Mouse (Mus musculus) mouse trophoblast stem cell (cell line): ENCODE measurements around the gene Cacnb4.

ENCODE experiments used
- in situ Hi-C, 2 experiments: fragments of 300-500 bp; cut with MseI, MboI; formaldehyde crosslinking; loops; 2 replicates in 1 of 2; 3 replicates in 1 of 2; pipeline ENCODE4 v1.15.1; 2025

The Cacnb4 gene

DNA sequence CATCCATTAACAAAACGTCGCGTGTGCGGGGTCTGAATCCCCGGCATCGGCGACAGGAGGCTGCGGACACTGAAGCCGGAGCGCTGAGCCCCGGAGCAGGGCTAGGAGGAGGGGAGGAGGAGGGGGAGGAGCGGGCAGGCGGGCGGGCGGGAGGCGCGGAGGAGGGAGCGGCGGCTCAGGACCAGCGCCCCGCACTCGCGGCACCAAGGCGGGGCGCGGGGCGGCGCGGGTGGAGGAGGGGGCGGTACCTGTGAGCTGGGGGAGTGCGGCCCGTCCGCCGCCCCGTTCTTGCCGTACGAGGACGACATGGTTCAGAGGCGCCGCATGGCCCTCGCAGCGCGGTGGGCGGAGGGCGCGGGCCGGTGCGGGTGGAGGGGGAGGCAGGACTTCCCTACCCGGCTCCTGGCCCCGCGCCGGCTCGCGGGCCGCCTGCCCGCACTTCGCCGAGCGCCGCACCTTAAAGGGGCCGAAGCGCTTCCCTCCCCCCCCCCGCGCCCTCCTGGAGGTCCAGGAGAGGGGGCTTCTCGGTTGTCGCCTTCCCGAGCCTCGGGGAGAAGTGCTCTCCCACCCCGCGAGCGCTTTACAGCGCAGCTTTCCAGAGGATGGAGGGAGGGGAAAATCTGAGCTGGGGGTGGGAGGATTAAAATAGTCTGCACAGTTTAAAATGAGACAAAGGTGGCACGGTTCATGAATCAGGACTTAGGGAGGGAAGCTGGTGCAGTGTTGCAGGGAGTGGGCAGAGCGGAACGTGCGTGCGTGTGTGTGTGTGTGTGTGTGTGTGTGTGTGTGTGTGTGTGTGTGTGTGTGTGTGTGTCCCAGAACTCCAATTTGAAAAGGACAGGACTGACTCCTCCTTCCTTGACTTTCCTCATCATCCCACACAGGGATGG lies at the start of gene Cacnb4:
Gene Cacnb4, minus strand, starts transcription at position 809 of the 890 bp plus-strand sequence.
- in situ Hi-C loops: no loop called here

DNA sequence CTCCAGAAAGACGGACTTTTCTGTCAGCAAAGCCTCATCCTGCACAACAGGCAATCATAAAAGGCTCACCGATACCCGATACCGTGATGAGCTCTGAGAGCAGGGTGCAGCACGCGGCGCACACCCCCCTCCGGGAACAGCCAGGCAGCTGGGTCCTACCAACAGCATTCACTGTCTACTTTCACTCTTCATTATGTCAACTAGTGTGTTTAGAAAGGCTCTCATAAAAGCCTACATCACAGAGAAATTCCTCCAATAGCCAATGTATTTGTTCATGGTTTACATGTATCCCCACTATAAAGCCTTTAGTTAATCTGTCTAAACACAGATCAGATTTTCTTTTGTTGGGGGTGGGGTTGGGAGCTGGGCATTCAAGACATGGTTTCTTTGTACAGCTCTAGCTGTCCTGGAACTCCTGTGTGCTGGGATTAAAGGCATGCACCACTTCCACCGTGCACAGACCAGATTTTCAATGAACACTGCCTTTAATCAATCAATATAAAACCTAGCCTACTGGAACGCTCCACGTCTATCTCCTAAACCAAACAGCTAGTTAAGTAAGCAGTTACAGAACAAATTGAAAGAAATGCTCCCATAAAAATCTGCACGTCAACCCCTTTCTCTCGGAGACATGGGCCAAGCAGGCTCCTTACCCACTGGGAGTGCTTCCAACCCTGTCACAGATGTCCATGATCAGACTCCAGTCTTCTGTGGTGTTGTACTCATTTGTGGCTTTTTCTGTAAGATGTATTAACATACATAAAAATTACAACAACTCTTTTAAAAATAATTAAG lies 43.8 kb upstream of the Cacnb4 start:
- in situ Hi-C loops: no loop called here

GRCm38 (mm10) chr2:52717076-52717475 lies 40.4 kb upstream of the Cacnb4 start:
- in situ Hi-C loops: no loop called here

DNA sequence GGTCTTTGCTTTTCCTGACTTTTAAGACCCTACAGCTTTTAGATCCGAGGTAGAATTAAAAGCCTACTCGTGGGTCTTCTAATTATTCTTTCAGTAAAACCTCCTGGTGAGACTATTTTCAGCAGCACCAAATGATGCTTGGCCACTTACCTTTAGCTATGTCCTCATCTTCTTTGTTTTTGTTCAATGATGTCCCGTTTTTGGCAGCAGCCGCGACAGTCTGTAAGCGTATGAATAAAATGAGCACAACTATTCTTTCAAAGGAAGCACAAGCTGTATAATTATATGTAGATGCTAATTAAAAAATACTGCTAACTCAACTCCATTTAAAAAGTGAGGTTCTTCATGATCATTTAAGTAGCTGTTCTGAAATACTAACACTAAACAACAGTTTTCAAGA lies 38.9 kb upstream of the Cacnb4 start:
- in situ Hi-C loops: no loop called here

DNA sequence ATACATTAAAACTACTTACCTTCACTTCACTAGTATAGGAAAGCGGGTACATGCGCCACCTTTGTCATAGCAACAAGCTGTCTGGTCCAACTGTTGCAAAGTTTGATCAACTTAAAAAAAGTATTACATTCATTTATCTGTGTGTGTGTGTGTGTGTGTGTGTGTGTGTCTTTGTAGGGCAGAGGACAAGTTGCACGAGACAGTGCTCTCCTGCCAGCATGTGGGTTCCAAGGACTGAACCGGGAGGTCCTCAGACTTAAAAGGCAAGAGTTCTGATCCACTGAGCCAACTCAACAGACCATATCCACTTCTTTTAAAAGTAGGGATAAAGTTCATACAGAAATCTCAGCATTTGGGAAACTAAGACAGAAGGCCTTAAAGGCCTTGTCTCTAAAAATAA lies 37.5 kb upstream of the Cacnb4 start:
- in situ Hi-C loops: no loop called here

DNA sequence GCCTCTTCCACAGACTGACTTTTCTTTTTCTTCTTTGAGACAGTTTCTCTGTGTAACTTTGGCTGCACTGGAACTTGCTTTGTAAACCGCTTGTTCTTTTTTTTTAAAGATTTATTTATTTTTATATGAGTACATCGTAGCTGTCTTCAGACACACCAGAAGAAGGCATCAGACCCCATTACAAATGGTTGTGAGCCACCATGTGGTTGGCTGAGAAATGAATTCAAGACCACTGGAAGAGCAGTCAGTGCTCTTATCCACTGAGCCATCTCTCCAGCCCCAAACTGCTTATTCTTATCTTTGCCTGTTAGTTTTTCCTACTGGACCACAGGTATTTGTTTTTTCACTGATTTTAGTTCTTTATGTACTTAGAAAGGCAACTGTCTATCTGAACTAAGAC lies 34.2 kb upstream of the Cacnb4 start:
- in situ Hi-C loops: no loop called here

- in situ Hi-C loops: no loop called here
Measured at GRCm38 (mm10) chr2:52709417-52709816, 32.8 kb upstream of the Cacnb4 start.

DNA sequence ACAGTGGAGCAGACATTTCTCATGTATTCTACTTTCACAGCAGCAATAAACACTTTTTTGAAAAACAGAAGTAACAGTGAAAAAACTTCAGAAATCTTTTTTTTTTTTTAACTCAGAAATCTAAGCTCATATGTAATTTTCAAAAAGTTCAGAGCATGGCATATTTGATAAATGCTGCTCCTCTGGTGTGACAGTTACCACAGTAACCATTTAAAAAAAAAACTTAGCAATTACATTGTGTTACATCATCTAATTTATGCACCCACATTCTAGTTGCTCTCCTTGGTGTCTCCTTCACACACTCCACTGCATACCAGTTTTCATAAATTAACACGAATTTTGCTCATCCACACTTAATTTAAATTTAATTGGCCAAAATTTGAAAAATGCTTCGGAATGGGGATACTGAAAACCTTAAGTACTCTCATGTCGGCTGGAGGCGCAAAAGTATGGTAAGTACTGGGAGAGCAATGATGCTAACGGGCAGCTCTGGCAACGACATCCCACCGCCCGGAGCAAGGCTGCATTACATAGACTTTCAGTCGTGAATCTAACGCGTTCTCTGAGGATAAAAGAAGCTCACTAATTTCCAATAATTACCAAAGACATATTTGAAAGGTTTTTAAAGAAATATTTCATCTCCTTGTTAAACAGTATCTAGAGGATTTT lies 24.9 kb upstream of the Cacnb4 start:
- in situ Hi-C loops: no loop called here

GRCm38 (mm10) chr2:52700352-52700751 lies 23.7 kb upstream of the Cacnb4 start:
- in situ Hi-C loops: no loop called here

- in situ Hi-C loops: no loop called here
Measured at GRCm38 (mm10) chr2:52694604-52695003, 18.0 kb upstream of the Cacnb4 start.

DNA sequence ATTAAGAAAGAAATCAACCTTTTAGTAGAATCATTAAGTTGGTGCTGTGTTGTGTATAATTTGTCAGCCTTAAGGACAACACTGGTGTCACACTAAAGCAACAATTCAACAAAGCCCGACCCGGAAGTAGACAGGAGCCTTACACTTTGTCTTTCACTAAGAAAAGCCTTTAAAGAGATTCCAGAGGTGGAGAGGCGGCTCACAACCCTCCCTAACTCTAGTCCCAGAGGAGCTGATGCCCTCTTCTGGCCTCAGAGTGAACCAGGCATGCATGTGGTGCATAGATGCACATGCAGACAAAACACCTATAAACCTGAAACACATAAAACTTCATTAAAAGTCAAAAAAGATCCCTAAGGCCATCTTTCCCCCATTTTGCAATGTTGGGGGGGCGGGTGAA lies 15.1 kb upstream of the Cacnb4 start:
- in situ Hi-C loops: no loop called here

DNA sequence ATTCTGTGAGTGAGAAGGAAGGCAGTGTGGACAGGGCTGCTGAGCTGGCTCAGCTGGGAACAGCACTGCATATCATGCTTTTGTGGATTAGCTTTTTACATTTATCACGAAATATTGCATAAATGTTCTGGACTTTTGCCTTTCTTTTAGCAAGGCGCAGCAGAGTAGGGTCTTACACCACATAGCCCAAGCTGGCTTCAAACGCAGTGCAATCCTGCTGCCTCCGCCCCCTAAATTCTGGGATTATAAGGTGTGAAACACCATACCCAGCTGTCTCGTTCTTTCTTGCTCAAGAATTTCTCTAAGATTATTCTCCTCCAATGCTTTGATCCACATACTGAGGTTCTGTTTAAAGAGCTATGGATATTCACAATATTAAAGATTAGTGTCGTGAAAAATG lies 10.0 kb upstream of the Cacnb4 start:
- in situ Hi-C loops: no loop called here

DNA sequence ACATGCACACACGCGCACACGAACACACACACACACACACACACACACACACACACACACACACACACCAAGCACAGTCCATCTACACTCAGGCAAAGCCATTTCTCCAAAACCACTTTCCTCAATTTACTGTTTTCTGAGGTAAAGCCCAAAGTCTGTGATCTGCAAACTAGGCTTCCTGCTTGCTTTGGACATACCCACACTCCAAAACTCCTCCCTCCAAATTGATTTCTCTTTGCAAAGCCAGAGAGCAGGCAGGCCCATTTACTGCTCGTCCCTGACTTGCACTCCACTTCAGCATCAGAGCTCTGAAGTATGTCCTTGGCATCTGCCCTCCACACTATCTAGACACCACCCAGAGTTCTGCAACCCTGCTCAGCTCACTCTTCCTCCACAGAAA lies 958 bp upstream of the Cacnb4 start:
- in situ Hi-C loops: no loop called here

- in situ Hi-C loops: no loop called here
Measured at GRCm38 (mm10) chr2:52676913-52677303, 277 bp upstream of the Cacnb4 start.

DNA sequence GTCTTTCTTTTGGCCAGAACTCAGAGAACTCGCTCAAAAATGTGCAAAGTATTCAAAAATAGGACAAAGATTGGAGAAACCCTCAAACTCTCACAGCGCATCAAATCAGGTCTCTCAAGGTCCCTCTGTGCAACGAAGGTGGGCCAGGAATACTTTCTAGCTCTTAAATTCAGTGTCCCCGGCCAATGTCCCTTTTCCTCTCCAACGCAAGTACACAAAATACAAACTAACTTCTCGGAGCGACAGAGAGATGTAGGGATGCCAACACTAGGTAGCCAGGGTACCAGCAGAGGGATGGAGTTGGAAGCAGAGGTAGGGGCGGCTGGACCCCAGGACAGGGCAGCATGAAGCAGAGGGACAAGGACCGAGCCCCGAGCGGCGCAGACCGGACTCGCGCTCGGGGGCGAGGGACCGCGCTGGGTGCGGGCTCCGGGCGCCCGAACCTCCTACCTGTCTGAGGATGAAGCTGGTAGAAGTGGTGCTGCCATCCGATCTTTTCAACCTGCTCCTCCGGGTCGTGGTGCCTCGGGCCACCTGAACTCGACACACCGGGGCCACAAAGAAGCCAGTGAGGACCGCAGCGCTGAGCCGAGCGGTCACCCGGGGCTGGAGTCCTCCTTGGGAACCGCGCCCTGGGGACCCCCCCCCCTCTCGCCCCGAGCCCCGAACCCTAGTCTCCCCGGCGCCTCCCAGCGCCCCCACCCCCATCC lies 1.2 kb downstream of the Cacnb4 start:
- in situ Hi-C loops: no loop called here

DNA sequence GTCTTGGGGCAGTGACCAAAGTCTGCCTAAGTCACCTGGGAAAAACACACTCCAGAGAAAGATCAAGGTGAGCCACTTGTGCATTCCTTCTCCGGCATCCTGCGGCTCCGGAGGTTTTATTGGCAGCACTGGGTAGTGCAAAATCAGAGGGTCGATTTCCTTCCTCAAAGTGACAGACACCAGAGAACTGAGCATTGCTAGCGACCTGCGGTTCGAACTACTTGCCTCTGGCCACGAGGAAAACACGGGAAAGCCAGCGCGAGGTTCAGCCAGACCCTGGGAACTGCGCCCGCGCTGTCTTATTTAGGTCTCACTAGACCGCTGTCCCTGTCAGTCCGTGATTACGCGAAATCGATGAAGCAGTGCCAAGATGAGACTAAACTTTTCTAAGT lies 1.7 kb downstream of the Cacnb4 start:
- in situ Hi-C loops: no loop called here

GRCm38 (mm10) chr2:52673172-52673571 lies 3.5 kb downstream of the Cacnb4 start:
- in situ Hi-C loops: no loop called here

DNA sequence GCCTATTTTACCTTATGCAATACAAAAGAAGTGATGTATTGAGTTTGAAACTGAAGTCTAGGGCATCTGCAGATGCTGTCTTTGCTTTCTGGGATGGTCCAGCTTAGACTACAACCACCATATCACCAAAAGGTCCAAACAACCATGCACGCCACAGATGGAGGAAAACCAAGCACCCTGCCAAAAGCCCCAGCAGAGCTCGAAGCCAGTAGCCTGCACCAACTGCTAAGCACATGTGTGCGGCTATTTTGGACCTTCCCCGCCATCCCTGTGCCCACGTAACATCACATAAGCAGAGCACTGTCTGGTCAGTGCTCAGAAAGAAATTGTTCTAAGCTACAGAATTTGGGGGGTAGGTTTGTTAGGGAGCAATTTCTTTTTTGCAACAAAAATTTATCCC lies 5.9 kb downstream of the Cacnb4 start:
- in situ Hi-C loops: no loop called here

DNA sequence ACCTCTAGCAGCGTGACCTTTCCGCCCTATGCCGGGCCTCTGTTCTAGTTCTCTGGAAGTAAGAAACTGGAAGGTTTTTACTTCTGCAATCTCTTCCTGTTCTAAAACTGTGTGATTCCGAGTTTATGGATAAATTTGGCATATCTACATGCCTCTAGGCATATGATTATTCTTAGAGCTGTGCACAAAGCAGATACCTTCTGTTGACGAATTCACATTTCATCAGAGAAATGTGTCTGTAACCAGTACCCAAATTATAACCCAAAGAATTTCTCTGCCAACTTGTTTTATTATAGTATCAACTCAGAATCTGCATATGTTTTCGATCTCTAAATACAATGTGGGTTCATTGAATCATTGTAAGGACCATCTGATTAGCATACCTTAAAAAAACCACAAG lies 8.2 kb downstream of the Cacnb4 start:
- in situ Hi-C loops: no loop called here

GRCm38 (mm10) chr2:52656722-52657121 lies 19.9 kb downstream of the Cacnb4 start:
- in situ Hi-C loops: no loop called here

DNA sequence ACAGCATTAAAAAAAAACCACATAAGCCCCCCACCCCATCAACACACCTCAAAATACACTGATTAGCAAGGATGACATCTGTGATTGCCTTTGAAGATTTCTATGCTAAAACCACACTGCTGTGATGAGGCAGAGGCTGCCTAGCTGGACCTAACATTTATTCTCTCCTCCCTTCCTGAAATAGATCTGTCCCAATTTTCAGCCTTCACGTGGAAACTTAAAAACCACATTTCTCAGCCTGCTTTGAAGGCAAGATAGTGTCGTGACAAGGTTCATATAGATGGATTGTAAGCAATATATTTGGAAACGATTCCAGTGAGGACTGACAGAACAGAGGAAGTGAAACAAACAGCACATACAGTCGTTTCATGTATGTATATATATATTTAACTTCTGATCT lies 22.1 kb downstream of the Cacnb4 start:
- in situ Hi-C loops: no loop called here

GRCm38 (mm10) chr2:52651547-52651946 lies 25.1 kb downstream of the Cacnb4 start:
- in situ Hi-C loops: no loop called here
